Mouse (Mus musculus) lung, postnatal 0 days (tissue): ENCODE data around the gene Fst.

Experiments used
- CTCF ChIP-seq: IDR thresholded peaks from 2 replicates; pipeline ENCODE4 v1.5.1; 2016; ENCODE audit warnings: antibody characterized with exemption, mild to moderate bottlenecking
- EP300 ChIP-seq: IDR thresholded peaks from 2 replicates; pipeline ENCODE4 v1.6.1; 2016; ENCODE audit warnings: antibody characterized with exemption, mild to moderate bottlenecking, control low read depth

DNA sequence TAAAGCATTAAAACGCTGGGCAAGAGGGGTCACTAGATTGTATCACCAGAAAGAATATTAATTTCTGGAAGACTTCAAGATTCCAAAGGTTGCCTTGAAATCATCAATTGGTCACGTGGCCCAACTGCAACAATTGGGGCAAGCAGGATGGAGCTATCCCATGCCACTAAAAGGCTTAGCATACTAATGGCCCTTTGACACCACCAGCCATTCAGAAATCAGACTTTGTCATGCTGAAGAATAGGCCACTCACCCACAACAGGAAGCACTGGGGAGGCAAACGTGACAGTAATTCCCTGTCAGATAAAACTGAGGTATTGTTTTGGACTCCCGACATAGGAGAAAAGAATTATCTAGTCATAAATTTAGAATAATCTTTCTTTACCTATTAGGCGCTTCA lies 52.3 kb downstream of the Fst start:
- TF ChIP-seq CTCF (no peak), EP300 (no peak)
